Mouse (Mus musculus): ENCODE measurements at regions not wholly inside any gene's neighbourhood (a gene's known extent, or its start where the extent isn't known, plus 50 kb on each side); places are given as distances from the start of the nearest gene placed in this dataset.

DNA sequence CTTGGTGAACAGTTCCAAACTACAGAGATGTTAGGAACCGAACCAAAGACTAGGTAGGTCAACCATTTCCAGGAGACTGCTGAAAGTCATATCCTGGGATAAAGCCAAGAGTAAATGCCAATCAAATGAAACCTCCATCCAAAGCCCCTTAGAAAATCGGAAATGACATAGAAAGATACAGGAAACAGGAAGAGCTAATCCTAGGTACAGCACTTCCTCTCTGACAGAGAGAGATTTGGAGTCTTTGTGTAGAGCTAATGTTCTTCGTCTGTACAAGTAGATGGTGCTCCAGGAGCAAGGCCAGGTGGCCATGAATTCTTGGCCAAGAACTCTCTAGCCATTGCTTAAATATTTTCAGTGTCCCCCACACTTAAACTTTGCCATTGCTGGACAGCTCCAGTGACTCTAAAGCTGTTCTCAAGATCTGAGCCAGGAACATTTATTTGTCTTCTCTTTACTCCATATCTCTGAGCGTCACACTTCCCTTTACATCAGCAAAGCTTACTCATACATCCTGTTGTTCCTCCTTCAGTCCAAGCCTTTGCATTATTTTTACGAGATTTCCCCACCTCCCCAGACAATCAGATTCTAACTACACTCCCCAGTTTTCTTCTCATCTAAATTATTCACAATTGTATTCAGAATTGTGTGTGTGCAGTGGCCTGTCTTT is 199.1 kb upstream of the Zbtb20 start:
- TF ChIP-seq IRF4 (IDR thresholded peaks at IDR 0.05; ENCODE audit: low read depth, low read length) = no peak
- 0 out of 2 replicates have a peak, but pooled peaks have one; percentile 25 for TF ChIP-seq ELF1 (IDR thresholded peaks at IDR 0.05; ENCODE audit: low read depth, low read length)
- no peak overlapping the region for H3K9ac ChIP-seq (ENCODE audit: insufficient read depth, low read depth)
- H3K4me1 ChIP-seq (ENCODE audit: control insufficient read depth in 1 of 2, insufficient read depth in 2 of 2) = no peaks in the 10 kb centered on the region; a peak in 1 of 4 replicates
- H3K36me3 ChIP-seq (replicated peaks in 1 of 2; ENCODE audit: control insufficient read depth in 1 of 2, insufficient read depth in 1 of 2, low read length in 1 of 2) = no peaks in the 10 kb centered on the region
- H3K27ac ChIP-seq (ENCODE audit: insufficient read depth, low read depth) = no peak overlapping the region
- in situ Hi-C loops (cut with MboI; ENCODE audit: low pct_ligation_motif_present, low pct_unique_long_range_greater_than_20kb, low sequenced_read_pairs) = no loop called here
- H3K4me3 ChIP-seq (replicated peaks in 1 of 3; ENCODE audit: low read depth in 2 of 3, low read length in 2 of 3, poor library complexity in 1 of 3) = no peak overlapping the region
- dilution Hi-C loops (cut with MboI; ENCODE audit: extremely low pct_ligation_motif_present, extremely low pct_unique_long_range_greater_than_20kb, low sequenced_read_pairs) = no loop called here
- H3K27me3 ChIP-seq (replicated peaks) = no peaks in the 10 kb centered on the region
- no peak for DNase-seq (ENCODE audit: extremely low read depth)
- H3K79me2 ChIP-seq (replicated peaks; ENCODE audit: control insufficient read depth, extremely low read depth, insufficient read depth, poor library complexity, severe bottlenecking) = no peaks in the 10 kb centered on the region
- no peak overlapping the region for H3K4me2 ChIP-seq (ENCODE audit: insufficient read depth, low read depth, poor library complexity, severe bottlenecking)
- no peaks in the 10 kb centered on the region for H3K9me3 ChIP-seq (replicated peaks; ENCODE audit: low read length)

DNA sequence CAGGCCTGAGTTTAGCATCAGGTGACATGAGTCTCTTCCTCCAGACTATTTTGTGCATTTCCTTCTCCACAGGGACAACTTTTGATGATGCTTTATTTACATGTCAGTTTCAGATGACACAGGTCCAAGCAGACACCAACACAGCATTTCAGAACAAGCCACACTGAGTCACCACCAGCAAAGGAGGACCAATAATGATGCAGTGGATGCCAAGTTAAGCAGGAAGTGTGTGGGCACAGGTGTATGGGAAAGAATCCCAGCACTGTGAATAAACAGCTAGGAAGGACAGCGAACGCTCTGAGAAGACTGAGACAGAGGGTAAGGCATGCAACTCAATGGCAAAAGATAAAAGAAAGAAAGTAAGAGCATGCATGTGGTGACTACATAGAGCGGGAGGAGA is 200.7 kb upstream of the Zbtb20 start:
- no peaks in the 10 kb centered on the region for H3K9me3 ChIP-seq (replicated peaks; ENCODE audit: low read length)
- H3K36me3 ChIP-seq (replicated peaks in 1 of 2; ENCODE audit: control insufficient read depth in 1 of 2, insufficient read depth in 1 of 2, low read length in 1 of 2) = no peaks in the 10 kb centered on the region

DNA sequence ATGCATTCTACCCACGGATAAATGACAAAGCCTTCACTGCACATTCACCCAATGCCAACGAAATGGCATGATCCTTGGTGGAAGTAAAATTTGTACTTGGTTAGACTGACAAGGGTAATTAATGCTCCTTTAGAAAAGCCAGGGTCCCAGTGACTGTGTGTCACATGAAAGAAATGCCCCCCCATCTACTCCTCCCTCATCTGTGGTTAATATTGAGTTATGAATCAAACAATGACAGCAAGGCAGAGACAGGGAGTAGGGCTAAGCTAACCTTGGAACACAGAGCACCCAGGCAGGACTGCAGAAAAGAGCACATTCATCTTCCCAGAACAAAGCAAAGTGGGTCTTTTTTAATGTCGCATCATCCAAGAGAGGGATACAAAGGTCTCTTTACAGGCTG is 209.1 kb upstream of the Zbtb20 start:
- Histone ChIP-seq H3K9me3 (replicated peaks; ENCODE audit: low read length) (no peaks in the 10 kb centered on the region), H3K27ac (ENCODE audit: insufficient read depth, low read depth) (no peak overlapping the region), H3K79me2 (replicated peaks; ENCODE audit: control insufficient read depth, extremely low read depth, insufficient read depth, poor library complexity, severe bottlenecking) (no peaks in the 10 kb centered on the region), H3K4me1 (ENCODE audit: control insufficient read depth in 1 of 2, insufficient read depth in 2 of 2) (peaks cover 0 to 4% of the 10 kb centered on the region in 2 experiments; a peak in 2 of 4 replicates), H3K27me3 (replicated peaks) (no peaks in the 10 kb centered on the region), H3K36me3 (replicated peaks in 1 of 2; ENCODE audit: control insufficient read depth in 1 of 2, insufficient read depth in 1 of 2, low read length in 1 of 2) (no peaks in the 10 kb centered on the region), H3K4me3 (replicated peaks in 1 of 3; ENCODE audit: low read depth in 2 of 3, low read length in 2 of 3, poor library complexity in 1 of 3) (no peak overlapping the region), H3K4me2 (ENCODE audit: insufficient read depth, low read depth, poor library complexity, severe bottlenecking) (no peak overlapping the region), H3K9ac (ENCODE audit: insufficient read depth, low read depth) (no peak overlapping the region)
- DNase-seq (ENCODE audit: extremely low read depth) = no peak
- in situ Hi-C loops (cut with MboI; ENCODE audit: low pct_ligation_motif_present, low pct_unique_long_range_greater_than_20kb, low sequenced_read_pairs) (no loop called here), dilution Hi-C loops (cut with MboI; ENCODE audit: extremely low pct_ligation_motif_present, extremely low pct_unique_long_range_greater_than_20kb, low sequenced_read_pairs) (no loop called here)
- TF ChIP-seq ETS1 (conservative IDR thresholded peaks at IDR 0.05; ENCODE audit: low read depth, low read length) = no peak
- TF ChIP-seq POLR2AphosphoS2 (IDR thresholded peaks at IDR 0.05; ENCODE audit: low read depth, low read length) = no peak
- no peak for TF ChIP-seq RAD21 (IDR thresholded peaks at IDR 0.05; ENCODE audit: low read depth, low read length)
- no peak for TF ChIP-seq IRF4 (IDR thresholded peaks at IDR 0.05; ENCODE audit: low read depth, low read length)
- TF ChIP-seq PAX5 (IDR thresholded peaks at IDR 0.05; ENCODE audit: low read length) = no peak
- TF ChIP-seq USF1 (IDR thresholded peaks at IDR 0.05; ENCODE audit: low read depth, low read length) = no peak
- no peak for TF ChIP-seq NELFE (IDR thresholded peaks at IDR 0.05; ENCODE audit: low read depth, low read length)
- no peak for TF ChIP-seq TBP (conservative IDR thresholded peaks at IDR 0.05; ENCODE audit: low read depth, low read length)
- no peak for TF ChIP-seq KAT2A (IDR thresholded peaks at IDR 0.05; ENCODE audit: insufficient replicate concordance, low read length)
- no peak for TF ChIP-seq GABPA (IDR thresholded peaks at IDR 0.05; ENCODE audit: insufficient replicate concordance, low read depth, low read length)
- TF ChIP-seq ZMIZ1 (IDR thresholded peaks at IDR 0.05; ENCODE audit: low read depth, low read length) = no peak

More for the DNA sequence above, 200.7 kb upstream of the Zbtb20 start:
- Histone ChIP-seq H3K4me1 (ENCODE audit: control insufficient read depth in 1 of 2, insufficient read depth in 2 of 2) (no peaks in the 10 kb centered on the region), H3K4me3 (replicated peaks in 1 of 3; ENCODE audit: low read depth in 2 of 3, low read length in 2 of 3, poor library complexity in 1 of 3) (no peak overlapping the region), H3K79me2 (replicated peaks; ENCODE audit: control insufficient read depth, extremely low read depth, insufficient read depth, poor library complexity, severe bottlenecking) (no peaks in the 10 kb centered on the region), H3K27ac (ENCODE audit: insufficient read depth, low read depth) (no peak overlapping the region), H3K4me2 (ENCODE audit: insufficient read depth, low read depth, poor library complexity, severe bottlenecking) (no peak overlapping the region), H3K9ac (ENCODE audit: insufficient read depth, low read depth) (no peak overlapping the region), H3K27me3 (replicated peaks) (no peaks in the 10 kb centered on the region)
- in situ Hi-C loops (cut with MboI; ENCODE audit: low pct_ligation_motif_present, low pct_unique_long_range_greater_than_20kb, low sequenced_read_pairs) (no loop called here), dilution Hi-C loops (cut with MboI; ENCODE audit: extremely low pct_ligation_motif_present, extremely low pct_unique_long_range_greater_than_20kb, low sequenced_read_pairs) (no loop called here)
- TF ChIP-seq PAX5 (IDR thresholded peaks at IDR 0.05; ENCODE audit: low read length) (no peak), MAX (IDR thresholded peaks at IDR 0.05; ENCODE audit: low read length) (no peak), POLR2AphosphoS2 (IDR thresholded peaks at IDR 0.05; ENCODE audit: low read depth, low read length) (no peak), NRF1 (IDR thresholded peaks at IDR 0.05; ENCODE audit: low read depth, low read length) (no peak), ZNF384 (IDR thresholded peaks at IDR 0.05; ENCODE audit: low read depth, low read length) (no peak), SIN3A (IDR thresholded peaks at IDR 0.05; ENCODE audit: low read length) (no peak), HCFC1 (IDR thresholded peaks at IDR 0.05; ENCODE audit: low read depth, low read length) (no peak), ZC3H11A (IDR thresholded peaks at IDR 0.05; ENCODE audit: low read depth, low read length) (no peak), TBP (conservative IDR thresholded peaks at IDR 0.05; ENCODE audit: low read depth, low read length) (no peak), CHD1 (IDR thresholded peaks at IDR 0.05; ENCODE audit: low read depth, low read length) (no peak), TCF12 (IDR thresholded peaks at IDR 0.05; ENCODE audit: low read depth, low read length) (no peak), MYC (IDR thresholded peaks at IDR 0.05; ENCODE audit: low read depth, low read length) (no peak), MEF2A (IDR thresholded peaks at IDR 0.05; ENCODE audit: borderline replicate concordance, low read depth, low read length) (no peak)
- DNase-seq (ENCODE audit: extremely low read depth) = no peak
